Mouse (Mus musculus) embryonic facial prominence, embryonic 10.5 days (tissue): ENCODE results near the gene Tnip1. TPM values are rescaled to one million over a fixed set of nuclear protein-coding genes. Genes with fewer than 3 reads are reported as not detected.

Experiments
- DNase-seq: peaks from one replicate; pipeline ENCODE4 v3.0.0-alpha.2; 2017; ENCODE audit warnings: low spot score
- H3K27ac ChIP-seq: fragments of 300-500 bp; sonication (generic); replicated peaks from 2 replicates; pipeline ENCODE4 v1.5.1; 2016; ENCODE audit warnings: mild to moderate bottlenecking
- H3K27me3 ChIP-seq: fragments of 300-500 bp; sonication (generic); replicated peaks from 2 replicates; pipeline ENCODE4 v1.6.1; 2016; ENCODE audit warnings: low read depth, mild to moderate bottlenecking; ENCODE audit not compliant: poor library complexity, severe bottlenecking
- H3K36me3 ChIP-seq: fragments of 300-500 bp; sonication (generic); replicated peaks from 2 replicates; pipeline ENCODE4 v1.6.1; 2016; ENCODE audit warnings: mild to moderate bottlenecking, moderate library complexity
- H3K4me1 ChIP-seq: fragments of 300-500 bp; sonication (generic); 2 replicates; pipeline ENCODE4 v1.6.1; 2016
- H3K4me3 ChIP-seq: fragments of 300-500 bp; sonication (generic); 2 replicates; pipeline ENCODE4 v1.5.1; 2016; ENCODE audit warnings: mild to moderate bottlenecking, moderate library complexity
- H3K9me3 ChIP-seq: fragments of 300-500 bp; sonication (generic); 2 replicates; pipeline ENCODE4 v1.6.1; 2016; ENCODE audit warnings: mild to moderate bottlenecking
- WGBS: fragments of 180-500 bp; shearing (Covaris S2); methylation state at CpG from one replicate; pipeline ENCODE4 v1.1.7; 2016; 5-methylcytosine and 5-hydroxymethylcytosine counted together
- polyA plus RNA-seq: library from polyadenylated mRNA; unstranded; fragments of >200 nt; fragmentation: Nextera tagmentation; extraction: Ambion mirVana; gene quantifications from 2 replicates; pipeline ENCODE4 v1.2.1, GENCODE M21; 2016

Tnip1 gene
- polyA plus RNA-seq, 1 experiment from 2014 or later, result 11.9 TPM

DNA sequence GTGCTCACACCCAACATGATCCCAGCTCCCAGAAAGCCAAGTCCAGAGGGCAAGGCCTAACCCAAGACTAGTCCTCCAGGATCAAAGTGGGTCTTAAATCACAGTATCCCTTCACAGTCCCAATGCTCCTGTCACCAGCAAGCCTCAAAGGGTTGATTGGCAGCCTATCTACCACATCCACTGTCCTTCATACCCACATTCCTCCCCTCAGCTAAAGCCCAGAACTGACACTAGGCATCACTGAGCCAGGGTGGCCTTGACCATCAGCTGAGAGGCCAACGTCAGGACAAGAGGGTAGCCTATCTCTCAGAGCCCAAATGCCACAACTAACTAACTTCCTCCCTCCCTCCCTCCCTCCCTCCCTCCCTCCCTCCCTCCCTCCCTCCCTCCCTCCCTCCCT, 13.0 kb downstream of the Tnip1 start:
- Histone ChIP-seq H3K4me3 (no peak overlapping the region), H3K27ac (no peak overlapping the region), H3K27me3 (no peaks in the 10 kb centered on the region), H3K36me3 (no peaks in the 10 kb centered on the region), H3K9me3 (no peaks in the 10 kb centered on the region), H3K4me1 (peaks cover 14% of the 10 kb centered on the region)
- 71% methylated on average over 1 of the region's 1 CpGs for WGBS
- no peak for DNase-seq

GRCm38 (mm10) chr11:54944702-54945101, 18.0 kb downstream of the Tnip1 start:
- Histone ChIP-seq H3K4me1 (peaks cover 7% of the 10 kb centered on the region; the same call in 1 of the 2 replicates), H3K9me3 (no peaks in the 10 kb centered on the region), H3K27me3 (no peaks in the 10 kb centered on the region), H3K36me3 (no peaks in the 10 kb centered on the region), H3K27ac (no peak overlapping the region), H3K4me3 (no peak overlapping the region)
- DNase-seq, result no peak
- WGBS, result 83% methylated on average over 3 of the region's 3 CpGs

DNA sequence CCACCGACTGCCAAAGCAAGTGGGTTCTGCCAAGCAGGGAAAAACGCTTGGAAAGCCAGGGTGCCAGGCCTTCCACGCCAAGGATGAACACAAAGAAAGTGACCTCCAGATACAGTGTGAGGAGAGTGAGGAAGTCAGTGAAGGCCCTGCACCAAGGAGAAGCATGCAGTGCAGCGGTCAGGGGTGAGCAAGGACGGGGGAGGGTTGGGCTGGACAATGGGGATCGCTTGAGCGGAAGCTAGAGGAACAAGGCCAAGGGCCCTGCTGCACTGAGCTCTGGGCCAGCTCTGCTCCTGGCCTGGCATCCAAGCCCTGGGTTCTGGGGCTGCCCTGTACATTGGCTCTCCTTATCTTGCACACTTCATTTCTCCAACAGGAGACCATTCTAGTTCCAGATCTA, 22.7 kb downstream of the Tnip1 start:
- Histone ChIP-seq H3K27ac (0 out of 2 replicates have a peak overlapping the region, but pooled peaks have one; percentile 1), H3K36me3 (peaks cover 21% of the 10 kb centered on the region), H3K9me3 (no peaks in the 10 kb centered on the region), H3K4me3 (no peak overlapping the region), H3K27me3 (no peaks in the 10 kb centered on the region), H3K4me1 (peaks cover 18% of the 10 kb centered on the region; the same call in 1 of the 2 replicates)
- DNase-seq, result no peak
- 83% methylated on average over 7 of the region's 7 CpGs for WGBS

- DNase-seq, result no peak
- H3K4me3 ChIP-seq, result no peak overlapping the region
- H3K27me3 ChIP-seq, result no peaks in the 10 kb centered on the region
- no peaks in the 10 kb centered on the region for H3K9me3 ChIP-seq
- peaks cover 21% of the 10 kb centered on the region for H3K36me3 ChIP-seq
- no peak overlapping the region for H3K27ac ChIP-seq
- 87% methylated on average over 8 of the region's 8 CpGs for WGBS
- H3K4me1 ChIP-seq, result peaks cover 20% of the 10 kb centered on the region; the same call in 1 of the 2 replicates
These were observed 23.2 kb downstream of the Tnip1 start for GRCm38 (mm10) chr11:54939501-54939900.

- WGBS, result 91% methylated on average over 3 of the region's 3 CpGs
These were observed 26.0 kb downstream of the Tnip1 start for GRCm38 (mm10) chr11:54936771-54937140.

GRCm38 (mm10) chr11:54936035-54936770, 26.5 kb downstream of the Tnip1 start:
- DNase-seq, result no peak
- WGBS, result 40% methylated on average over 12 of the region's 12 CpGs
- Histone ChIP-seq H3K4me3 (no peak overlapping the region), H3K27ac (0 out of 2 replicates have a peak overlapping the region, but pooled peaks have one; percentile 10), H3K9me3 (no peaks in the 10 kb centered on the region), H3K27me3 (no peaks in the 10 kb centered on the region), H3K36me3 (peaks cover 46% of the 10 kb centered on the region), H3K4me1 (peaks cover 20% of the 10 kb centered on the region; the same call in 1 of the 2 replicates)

More at GRCm38 (mm10) chr11:54936771-54937140, 26.0 kb downstream of the Tnip1 start:
- DNase-seq, result no peak
- Histone ChIP-seq H3K27ac (no peak overlapping the region), H3K4me3 (no peak overlapping the region), H3K4me1 (peaks cover 20% of the 10 kb centered on the region; the same call in 1 of the 2 replicates), H3K27me3 (no peaks in the 10 kb centered on the region), H3K9me3 (no peaks in the 10 kb centered on the region), H3K36me3 (peaks cover 46% of the 10 kb centered on the region)

GRCm38 (mm10) chr11:54934198-54934597, 28.5 kb downstream of the Tnip1 start:
- no peaks in the 10 kb centered on the region for H3K27me3 ChIP-seq
- no peaks in the 10 kb centered on the region for H3K9me3 ChIP-seq

DNA sequence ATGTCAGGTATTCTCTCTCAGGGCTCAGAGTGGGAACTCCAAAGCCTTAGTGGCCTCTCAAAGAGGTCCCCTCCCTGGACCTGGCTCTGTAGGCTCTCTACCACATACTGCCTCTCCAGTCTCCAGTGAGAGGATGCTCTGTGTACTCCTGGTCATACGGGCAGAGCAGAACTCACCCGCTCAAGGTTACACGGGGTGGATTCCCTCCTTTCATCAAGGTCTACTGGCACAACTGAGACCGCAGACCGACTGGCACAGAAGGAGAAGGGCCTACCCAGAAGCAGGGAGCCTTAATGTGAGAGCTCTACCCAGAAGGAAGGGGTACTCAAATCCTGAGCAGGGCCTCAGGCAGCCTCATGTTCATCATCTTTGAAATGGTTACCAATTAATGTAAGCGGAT, 30.2 kb downstream of the Tnip1 start:
- Histone ChIP-seq H3K9me3 (no peaks in the 10 kb centered on the region), H3K4me3 (no peak overlapping the region), H3K36me3 (peaks cover 59% of the 10 kb centered on the region), H3K27me3 (no peaks in the 10 kb centered on the region), H3K27ac (no peak overlapping the region), H3K4me1 (peaks cover 13% of the 10 kb centered on the region; the same call in 1 of the 2 replicates)
- 93% methylated on average over 6 of the region's 6 CpGs for WGBS
- DNase-seq, result no peak

More at GRCm38 (mm10) chr11:54934198-54934597, 28.5 kb downstream of the Tnip1 start:
- DNase-seq, result no peak
- peaks cover 52% of the 10 kb centered on the region for H3K36me3 ChIP-seq
- H3K4me3 ChIP-seq, result no peak overlapping the region
- no peak overlapping the region for H3K27ac ChIP-seq
- H3K4me1 ChIP-seq, result peaks cover 13% of the 10 kb centered on the region; the same call in 1 of the 2 replicates
- 93% methylated on average over 7 of the region's 7 CpGs for WGBS

GRCm38 (mm10) chr11:54931405-54932093, 31.2 kb downstream of the Tnip1 start:
- H3K36me3 ChIP-seq, result peaks cover 60% of the 10 kb centered on the region
- peak; percentile 29 for DNase-seq
- WGBS, result 60% methylated on average over 5 of the region's 5 CpGs

GRCm38 (mm10) chr11:54930318-54930979, 32.3 kb downstream of the Tnip1 start:
- 73% methylated on average over 7 of the region's 7 CpGs for WGBS
- no peak overlapping the region for H3K27ac ChIP-seq
- no peaks in the 10 kb centered on the region for H3K9me3 ChIP-seq
- DNase-seq, result peak; percentile 58
- H3K4me3 ChIP-seq, result no peak overlapping the region
- no peaks in the 10 kb centered on the region for H3K27me3 ChIP-seq
- peaks cover 70% of the 10 kb centered on the region for H3K36me3 ChIP-seq
- 0 out of 2 replicates have a peak, but pooled peaks cover 6% of the 10 kb centered on the region for H3K4me1 ChIP-seq

More at GRCm38 (mm10) chr11:54931405-54932093, 31.2 kb downstream of the Tnip1 start:
- H3K4me1 ChIP-seq, result peaks cover 13% of the 10 kb centered on the region; the same call in 1 of the 2 replicates
- no peaks in the 10 kb centered on the region for H3K9me3 ChIP-seq
- H3K27ac ChIP-seq, result no peak overlapping the region
- no peak overlapping the region for H3K4me3 ChIP-seq
- no peaks in the 10 kb centered on the region for H3K27me3 ChIP-seq

DNA sequence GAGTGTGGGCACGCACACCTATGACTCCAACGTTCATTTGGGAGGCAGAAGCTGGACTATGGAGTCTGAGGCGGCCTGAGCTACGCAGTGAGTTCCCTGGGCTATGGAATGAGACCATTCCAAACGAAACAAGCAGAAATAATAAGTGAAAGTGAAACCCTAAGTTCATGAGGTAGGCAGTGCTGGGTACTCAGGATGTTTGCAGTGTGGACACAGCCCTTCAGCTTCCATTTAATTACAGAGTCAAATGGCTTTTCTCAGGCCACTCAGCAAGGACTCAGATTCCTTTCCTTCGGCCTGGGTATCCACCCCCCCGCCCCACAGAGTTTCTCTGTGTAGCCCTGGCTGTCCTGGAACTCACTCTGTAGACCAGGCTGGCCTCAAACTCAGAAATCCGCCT, 33.0 kb downstream of the Tnip1 start:
- Histone ChIP-seq H3K36me3 (peaks cover 73% of the 10 kb centered on the region), H3K4me1 (no peaks in the 10 kb centered on the region), H3K4me3 (no peak overlapping the region), H3K27me3 (no peaks in the 10 kb centered on the region), H3K9me3 (no peaks in the 10 kb centered on the region), H3K27ac (no peak overlapping the region)
- WGBS, result 86% methylated on average over 8 of the region's 8 CpGs
- DNase-seq, result no peak

GRCm38 (mm10) chr11:54929290-54929689, 33.4 kb downstream of the Tnip1 start:
- Histone ChIP-seq H3K9me3 (no peaks in the 10 kb centered on the region), H3K36me3 (peaks cover 73% of the 10 kb centered on the region), H3K27ac (no peak overlapping the region), H3K4me3 (no peak overlapping the region), H3K27me3 (no peaks in the 10 kb centered on the region), H3K4me1 (no peaks in the 10 kb centered on the region)
- 94% methylated on average over 6 of the region's 6 CpGs for WGBS
- no peak for DNase-seq
